Mouse (Mus musculus): Measurements from ENCODE around the gene Msl1. TPM values are rescaled to one million over a fixed set of nuclear protein-coding genes. Genes with fewer than 3 reads are reported as not detected.

Msl1 gene
- total and polyA plus RNA-seq, 3 experiments, result 25.9 to 58.1 (median 27.3) TPM

- H3K27ac ChIP-seq (ENCODE audit: insufficient read depth, low read depth), result no peak overlapping the region
- H3K4me2 ChIP-seq (ENCODE audit: insufficient read depth, low read depth, poor library complexity, severe bottlenecking), result peak overlapping the region; percentile 81
- H3K79me2 ChIP-seq (replicated peaks; ENCODE audit: control insufficient read depth, extremely low read depth, insufficient read depth, poor library complexity, severe bottlenecking), result no peaks in the 10 kb centered on the region
- no peak for DNase-seq (ENCODE audit: extremely low read depth)
- peaks cover 22% of the 10 kb centered on the region for H3K27me3 ChIP-seq (replicated peaks)
- no peak overlapping the region for H3K4me3 ChIP-seq (replicated peaks in 1 of 3; ENCODE audit: low read depth in 2 of 3, low read length in 2 of 3, poor library complexity in 1 of 3)
- in situ Hi-C loops (cut with MboI; ENCODE audit: low pct_ligation_motif_present, low pct_unique_long_range_greater_than_20kb, low sequenced_read_pairs) (no loop called here), dilution Hi-C loops (cut with MboI; ENCODE audit: extremely low pct_ligation_motif_present, extremely low pct_unique_long_range_greater_than_20kb, low sequenced_read_pairs) (no loop called here)
- H3K36me3 ChIP-seq (replicated peaks in 1 of 2; ENCODE audit: control insufficient read depth in 1 of 2, insufficient read depth in 1 of 2, low read length in 1 of 2), result peaks cover 20 to 35% of the 10 kb centered on the region in 2 experiments
- H3K9ac ChIP-seq (ENCODE audit: insufficient read depth, low read depth), result peak overlapping the region; percentile 61; the same call in 1 of the 2 replicates
- no peaks in the 10 kb centered on the region for H3K9me3 ChIP-seq (replicated peaks; ENCODE audit: low read length)
- H3K4me1 ChIP-seq (ENCODE audit: control insufficient read depth in 1 of 2, insufficient read depth in 2 of 2), result peaks cover 5 to 30% of the 10 kb centered on the region in 2 experiments; a peak in 2 of 4 replicates
- TF ChIP-seq EP300 (IDR thresholded peaks at IDR 0.05; ENCODE audit: low read length), result no peak
- TF ChIP-seq ZKSCAN1 (IDR thresholded peaks at IDR 0.05; ENCODE audit: borderline replicate concordance, low read depth, low read length), result no peak
- no peak for TF ChIP-seq GABPA (IDR thresholded peaks at IDR 0.05; ENCODE audit: insufficient replicate concordance, low read depth, low read length)
- no peak for TF ChIP-seq BHLHE40 (IDR thresholded peaks at IDR 0.05; ENCODE audit: low read depth, low read length)
- TF ChIP-seq MAX (IDR thresholded peaks at IDR 0.05; ENCODE audit: low read length), result no peak
- no peak for TF ChIP-seq SIN3A (IDR thresholded peaks at IDR 0.05; ENCODE audit: low read length)
- no peak for TF ChIP-seq MEF2A (IDR thresholded peaks at IDR 0.05; ENCODE audit: borderline replicate concordance, low read depth, low read length)
- TF ChIP-seq RAD21 (IDR thresholded peaks at IDR 0.05; ENCODE audit: low read depth, low read length), result no peak
- TF ChIP-seq TBP (conservative IDR thresholded peaks at IDR 0.05; ENCODE audit: low read depth, low read length), result no peak
- no peak for TF ChIP-seq MAFK (IDR thresholded peaks at IDR 0.05; ENCODE audit: insufficient replicate concordance, low read length)
- no peak for TF ChIP-seq ZMIZ1 (IDR thresholded peaks at IDR 0.05; ENCODE audit: low read depth, low read length)
- TF ChIP-seq CTCF (conservative IDR thresholded peaks at IDR 0.05 in 1 of 2, IDR thresholded peaks at IDR 0.05 in 1 of 2; ENCODE audit: low read depth in 2 of 2, low read length in 2 of 2), result no peak
- no peak for TF ChIP-seq RCOR1 (conservative IDR thresholded peaks at IDR 0.05; ENCODE audit: low read depth, low read length)
- no peak for TF ChIP-seq CHD2 (IDR thresholded peaks at IDR 0.05; ENCODE audit: low read length)
- TF ChIP-seq SMC3 (IDR thresholded peaks at IDR 0.05; ENCODE audit: low read depth, low read length), result no peak
- no peak for TF ChIP-seq IRF4 (IDR thresholded peaks at IDR 0.05; ENCODE audit: low read depth, low read length)
Measured at GRCm38 (mm10) chr11:98837231-98837704, 42.0 kb downstream of the Msl1 start.

- in situ Hi-C loops (cut with MboI; ENCODE audit: low pct_ligation_motif_present, low pct_unique_long_range_greater_than_20kb, low sequenced_read_pairs), result no loop called here
- no peak for DNase-seq (ENCODE audit: extremely low read depth)
- dilution Hi-C loops (cut with MboI; ENCODE audit: extremely low pct_ligation_motif_present, extremely low pct_unique_long_range_greater_than_20kb, low sequenced_read_pairs), result no loop called here
Measured at GRCm38 (mm10) chr11:98837917-98838316, 42.6 kb downstream of the Msl1 start.

More at GRCm38 (mm10) chr11:98837917-98838316, 42.6 kb downstream of the Msl1 start:
- peaks cover 14 to 28% of the 10 kb centered on the region in 2 experiments for H3K36me3 ChIP-seq (replicated peaks in 1 of 2; ENCODE audit: control insufficient read depth in 1 of 2, insufficient read depth in 1 of 2, low read length in 1 of 2)
- peaks cover 5 to 30% of the 10 kb centered on the region in 2 experiments; a peak in 2 of 4 replicates for H3K4me1 ChIP-seq (ENCODE audit: control insufficient read depth in 1 of 2, insufficient read depth in 2 of 2)
- no peaks in the 10 kb centered on the region for H3K9me3 ChIP-seq (replicated peaks; ENCODE audit: low read length)
- no peak overlapping the region for H3K27ac ChIP-seq (ENCODE audit: insufficient read depth, low read depth)
- no peak overlapping the region for H3K4me2 ChIP-seq (ENCODE audit: insufficient read depth, low read depth, poor library complexity, severe bottlenecking)
- H3K27me3 ChIP-seq (replicated peaks), result peaks cover 25% of the 10 kb centered on the region
- no peaks in the 10 kb centered on the region for H3K79me2 ChIP-seq (replicated peaks; ENCODE audit: control insufficient read depth, extremely low read depth, insufficient read depth, poor library complexity, severe bottlenecking)
- no peak overlapping the region for H3K9ac ChIP-seq (ENCODE audit: insufficient read depth, low read depth)
- H3K4me3 ChIP-seq (replicated peaks in 1 of 3; ENCODE audit: low read depth in 2 of 3, low read length in 2 of 3, poor library complexity in 1 of 3), result no peak overlapping the region
- TF ChIP-seq ZC3H11A (IDR thresholded peaks at IDR 0.05; ENCODE audit: low read depth, low read length) (no peak), ZKSCAN1 (IDR thresholded peaks at IDR 0.05; ENCODE audit: borderline replicate concordance, low read depth, low read length) (no peak), RAD21 (IDR thresholded peaks at IDR 0.05; ENCODE audit: low read depth, low read length) (no peak), EP300 (IDR thresholded peaks at IDR 0.05; ENCODE audit: low read length) (no peak), UBTF (IDR thresholded peaks at IDR 0.05; ENCODE audit: low read depth, low read length) (no peak), CHD2 (IDR thresholded peaks at IDR 0.05; ENCODE audit: low read length) (no peak), ETS1 (conservative IDR thresholded peaks at IDR 0.05; ENCODE audit: low read depth, low read length) (no peak), GABPA (IDR thresholded peaks at IDR 0.05; ENCODE audit: insufficient replicate concordance, low read depth, low read length) (no peak), PAX5 (IDR thresholded peaks at IDR 0.05; ENCODE audit: low read length) (no peak), ZNF384 (IDR thresholded peaks at IDR 0.05; ENCODE audit: low read depth, low read length) (no peak), IRF4 (IDR thresholded peaks at IDR 0.05; ENCODE audit: low read depth, low read length) (no peak), MYC (IDR thresholded peaks at IDR 0.05; ENCODE audit: low read depth, low read length) (no peak), CTCF (conservative IDR thresholded peaks at IDR 0.05 in 1 of 2, IDR thresholded peaks at IDR 0.05 in 1 of 2; ENCODE audit: low read depth in 2 of 2, low read length in 2 of 2) (no peak), USF1 (IDR thresholded peaks at IDR 0.05; ENCODE audit: low read depth, low read length) (no peak), CHD1 (IDR thresholded peaks at IDR 0.05; ENCODE audit: low read depth, low read length) (no peak), NRF1 (IDR thresholded peaks at IDR 0.05; ENCODE audit: low read depth, low read length) (no peak)

Measured in CH12.LX (cell line).